In genomic region chr10:95281996-95282395, GRCm38 (mm10) we compare ENCODE assay signal across 14 mouse cellular contexts.
"Had no signal": no experiment of that assay in that cellular context is flagged by ENCODE, and none has a peak within 500 bp of the region (broad histone marks: within the 10 kb centered on the region; RNA-seq: fewer than 3 reads in every experiment).

No protein-coding gene starts in this region.

- H3K4me3 ChIP-seq: left cerebral cortex, adult 2 months; liver, embryonic 13.5 days; midbrain, embryonic 12.5 days; midbrain, embryonic 15.5 days; neural tube, embryonic 12.5 days; neural tube, embryonic 15.5 days had no signal

- H3K9ac ChIP-seq: liver, embryonic 13.5 days; midbrain, embryonic 12.5 days; midbrain, embryonic 15.5 days; neural tube, embryonic 12.5 days; neural tube, embryonic 15.5 days had no signal

- H3K4me1 ChIP-seq: midbrain, embryonic 12.5 days; midbrain, embryonic 15.5 days; neural tube, embryonic 12.5 days; neural tube, embryonic 15.5 days had no signal

- H3K9me3 ChIP-seq: liver, embryonic 13.5 days; midbrain, embryonic 12.5 days; midbrain, embryonic 15.5 days; neural tube, embryonic 12.5 days; neural tube, embryonic 15.5 days had no signal

- ATAC-seq: midbrain, embryonic 15.5 days had no signal

- DNase-seq: layer of hippocampus, postnatal 36 days; liver, embryonic 13.5 days; lung, adult 2 months; lung, postnatal 14 days; right cerebral cortex, adult 18-20 months; right cerebral cortex, postnatal 14 days; right cerebral cortex, postnatal 4 days; thymus, postnatal 25 days had no signal

- H3K4me2 ChIP-seq: liver, embryonic 13.5 days; midbrain, embryonic 12.5 days; midbrain, embryonic 15.5 days; neural tube, embryonic 12.5 days; neural tube, embryonic 15.5 days had no signal

- H3K27ac ChIP-seq: left cerebral cortex, adult 2 months; liver, embryonic 13.5 days; macrophage; midbrain, embryonic 12.5 days; midbrain, embryonic 15.5 days; neural tube, embryonic 12.5 days; neural tube, embryonic 15.5 days had no signal

- H3K36me3 ChIP-seq: liver, embryonic 13.5 days; midbrain, embryonic 12.5 days; midbrain, embryonic 15.5 days; neural tube, embryonic 12.5 days; neural tube, embryonic 15.5 days had no signal

- H3K27me3 ChIP-seq: liver, embryonic 13.5 days; midbrain, embryonic 12.5 days; midbrain, embryonic 15.5 days; neural tube, embryonic 12.5 days; neural tube, embryonic 15.5 days had no signal
